Mouse (Mus musculus) forebrain, postnatal 0 days (tissue): ENCODE measurements around the gene Rpl34. TPM values are rescaled to one million over a fixed set of nuclear protein-coding genes. Genes with fewer than 3 reads are reported as not detected.

ENCODE experiments used
- ATAC-seq: fragments of 200-750 bp; cut with Nextera tagmentation; 2 replicates; pipeline ENCODE4 v1.8.0; 2017; ENCODE audit warnings: mild to moderate bottlenecking, moderate library complexity
- DNase-seq: peaks from one replicate; pipeline ENCODE4 v3.0.0-alpha.2; 2015
- H3K27ac ChIP-seq: fragments of 300-500 bp; sonication (generic); 2 replicates; pipeline ENCODE4 v1.5.1; 2014; ENCODE audit warnings: low read depth, mild to moderate bottlenecking, antibody characterized with exemption, low read length, moderate library complexity, mixed read lengths
- H3K27me3 ChIP-seq: fragments of 300-500 bp; sonication (generic); 2 replicates; pipeline ENCODE4 v1.6.1; 2014; ENCODE audit warnings: mild to moderate bottlenecking, low read length, mixed read lengths; ENCODE audit not compliant: insufficient read depth
- H3K36me3 ChIP-seq: fragments of 300-500 bp; sonication (generic); 2 replicates; pipeline ENCODE4 v1.6.1; 2014; ENCODE audit warnings: mild to moderate bottlenecking, moderate library complexity; ENCODE audit not compliant: insufficient read depth
- H3K4me1 ChIP-seq: fragments of 300-500 bp; sonication (generic); 2 replicates; pipeline ENCODE4 v1.6.1; 2014; ENCODE audit warnings: antibody characterized with exemption; ENCODE audit not compliant: insufficient read depth
- H3K4me2 ChIP-seq: fragments of 300-500 bp; sonication (generic); 2 replicates; pipeline ENCODE4 v1.6.1; 2014; ENCODE audit warnings: low read depth, mild to moderate bottlenecking, moderate library complexity
- H3K4me3 ChIP-seq: fragments of 300-500 bp; sonication (generic); 2 replicates; pipeline ENCODE4 v1.5.1; 2014; ENCODE audit warnings: low read depth, low read length, mixed read lengths
- H3K9ac ChIP-seq: fragments of 300-500 bp; sonication (generic); 2 replicates; pipeline ENCODE4 v1.6.1; 2014; ENCODE audit warnings: mild to moderate bottlenecking
- H3K9me3 ChIP-seq: fragments of 300-500 bp; sonication (generic); 2 replicates; pipeline ENCODE4 v1.6.1; 2016; ENCODE audit warnings: low read length
- CTCF ChIP-seq: sonication (generic); IDR thresholded peaks from 2 replicates; pipeline ENCODE4 v1.5.1; 2016; ENCODE audit warnings: antibody characterized with exemption, control low read depth, low read depth
- WGBS: fragments of 180-500 bp; shearing (Covaris S2); extraction: QIAGEN DNeasy Blood & Tissue Kit; methylation state at CpG from one replicate; pipeline ENCODE4 v1.1.7; 2014; 5-methylcytosine and 5-hydroxymethylcytosine counted together
- polyA plus RNA-seq: library from polyadenylated mRNA; unstranded; fragments of >200 nt; fragmentation: Nextera tagmentation; extraction: Ambion mirVana; gene quantifications from 2 replicates; pipeline ENCODE4 v1.2.1, GENCODE M21; 2015
- total RNA-seq: library from RNA; depleted of rRNA; stranded (reverse); fragments of >200 nt; gene quantifications from 2 replicates; pipeline ENCODE4 v1.2.3, GENCODE M21; 2014

The Rpl34 gene
- total and polyA plus RNA-seq, 2 experiments from 2014 or later = 566 to 609 TPM

- Histone ChIP-seq H3K27ac (no peak overlapping the region), H3K27me3 (no peaks in the 10 kb centered on the region), H3K4me2 (no peak overlapping the region), H3K9ac (no peak overlapping the region), H3K9me3 (no peaks in the 10 kb centered on the region), H3K4me3 (no peak overlapping the region), H3K4me1 (no peaks in the 10 kb centered on the region), H3K36me3 (no peaks in the 10 kb centered on the region)
- ATAC-seq (no peak), DNase-seq (no peak)
- no peak for TF ChIP-seq CTCF
- WGBS = 92% methylated on average over 3 of the region's 3 CpGs
Measured at GRCm38 (mm10) chr3:130749206-130749605, 19.0 kb upstream of the Rpl34 start.

GRCm38 (mm10) chr3:130746673-130747619 lies 16.7 kb upstream of the Rpl34 start:
- Histone ChIP-seq H3K27me3 (no peaks in the 10 kb centered on the region), H3K9ac (no peak overlapping the region), H3K36me3 (no peaks in the 10 kb centered on the region), H3K4me2 (no peak overlapping the region), H3K27ac (no peak overlapping the region), H3K9me3 (no peaks in the 10 kb centered on the region), H3K4me1 (no peaks in the 10 kb centered on the region), H3K4me3 (no peak overlapping the region)
- 11% methylated on average over 10 of the region's 10 CpGs for WGBS
- ATAC-seq (no peak), DNase-seq (peak; percentile 4)
- no peak for TF ChIP-seq CTCF

GRCm38 (mm10) chr3:130737652-130738361 lies 7.6 kb upstream of the Rpl34 start:
- Histone ChIP-seq H3K4me1 (no peaks in the 10 kb centered on the region), H3K27ac (no peak overlapping the region), H3K9ac (no peak overlapping the region), H3K27me3 (no peaks in the 10 kb centered on the region; the same call in 1 of the 2 replicates), H3K36me3 (no peaks in the 10 kb centered on the region), H3K4me3 (no peak overlapping the region), H3K4me2 (no peak overlapping the region), H3K9me3 (no peaks in the 10 kb centered on the region)
- ATAC-seq = peak; percentile 32; the same call in 1 of the 2 replicates
- TF ChIP-seq CTCF = no peak
- 23% methylated on average over 21 of the region's 21 CpGs for WGBS
- DNase-seq = no peak

- Histone ChIP-seq H3K4me2 (no peak overlapping the region), H3K4me1 (no peaks in the 10 kb centered on the region), H3K36me3 (no peaks in the 10 kb centered on the region), H3K4me3 (no peak overlapping the region), H3K27me3 (no peaks in the 10 kb centered on the region; the same call in 1 of the 2 replicates), H3K27ac (no peak overlapping the region), H3K9ac (no peak overlapping the region), H3K9me3 (no peaks in the 10 kb centered on the region)
- ATAC-seq = no peak
- DNase-seq = no peak
- no peak for TF ChIP-seq CTCF
- WGBS = 38% methylated on average over 4 of the region's 4 CpGs
Measured at GRCm38 (mm10) chr3:130736758-130737157, 6.6 kb upstream of the Rpl34 start.

- DNase-seq (peak; percentile 71), ATAC-seq (peak; percentile 60)
- WGBS = 2% methylated on average over 58 of the region's 58 CpGs
- no peaks in the 10 kb centered on the region for H3K9me3 ChIP-seq
- peak overlapping the region; percentile 46 for H3K4me2 ChIP-seq
- peak overlapping the region; percentile 87 for H3K4me3 ChIP-seq
- peaks cover 37% of the 10 kb centered on the region for H3K36me3 ChIP-seq
- H3K27ac ChIP-seq = peak overlapping the region; percentile 92
- no peaks in the 10 kb centered on the region for H3K27me3 ChIP-seq
- peaks cover 13% of the 10 kb centered on the region for H3K4me1 ChIP-seq
- peak; percentile 42 for TF ChIP-seq CTCF
- peak overlapping the region; percentile 88 for H3K9ac ChIP-seq
Measured at GRCm38 (mm10) chr3:130729472-130730188, 568 bp downstream of the Rpl34 start.

GRCm38 (mm10) chr3:130727676-130728075 lies 2.5 kb downstream of the Rpl34 start:
- ATAC-seq = no peak

More at GRCm38 (mm10) chr3:130727676-130728075, 2.5 kb downstream of the Rpl34 start:
- Histone ChIP-seq H3K27ac (no peak overlapping the region), H3K4me2 (no peak overlapping the region), H3K9me3 (no peaks in the 10 kb centered on the region), H3K4me1 (peaks cover 13% of the 10 kb centered on the region), H3K36me3 (peaks cover 37% of the 10 kb centered on the region), H3K9ac (no peak overlapping the region), H3K4me3 (no peak overlapping the region), H3K27me3 (no peaks in the 10 kb centered on the region)
- no peak for TF ChIP-seq CTCF
- DNase-seq = no peak
- 88% methylated on average over 4 of the region's 4 CpGs for WGBS
